Mouse (Mus musculus): ENCODE measurements at regions not wholly inside any gene's neighbourhood (a gene's known extent, or its start where the extent isn't known, plus 50 kb on each side); places are given as distances from the start of the nearest gene placed in this dataset.
"Not testable (repeated sequence)": the region's sequence is repeated elsewhere in the genome, so short reads cannot be mapped to it uniquely, and the experiment has no call there.

- no peak for DNase-seq
These were observed 393.2 kb downstream of the Pid1 start for GRCm38 (mm10) chr1:83970641-83971285.

GRCm38 (mm10) chr1:83964631-83965030 lies 399.3 kb downstream of the Pid1 start:
- DNase-seq: not testable (repeated sequence)

GRCm38 (mm10) chr1:83961761-83962160 lies 402.2 kb downstream of the Pid1 start:
- DNase-seq: no peak

- no peak for DNase-seq
These were observed 404.2 kb downstream of the Pid1 start for GRCm38 (mm10) chr1:83959756-83960155.

- no peak for DNase-seq
These were observed 441.1 kb downstream of the Pid1 start for GRCm38 (mm10) chr1:83922900-83923299.

GRCm38 (mm10) chr1:83915454-83915853 lies 448.5 kb downstream of the Pid1 start:
- DNase-seq: no peak

- DNase-seq: no peak
These were observed 456.6 kb downstream of the Pid1 start for GRCm38 (mm10) chr1:83907347-83907746.

GRCm38 (mm10) chr1:83906906-83907305 lies 457.1 kb downstream of the Pid1 start:
- no peak for DNase-seq

- no peak for DNase-seq
These were observed 463.8 kb downstream of the Pid1 start for GRCm38 (mm10) chr1:83900135-83900534.

GRCm38 (mm10) chr1:83896650-83897049 lies 467.3 kb downstream of the Pid1 start:
- DNase-seq: no peak

- no peak for DNase-seq
These were observed 471.1 kb upstream of the Sphkap start for GRCm38 (mm10) chr1:83879109-83879399.

GRCm38 (mm10) chr1:83878330-83879108 lies 470.5 kb upstream of the Sphkap start:
- DNase-seq: no peak

GRCm38 (mm10) chr1:83870853-83871567 lies 463.0 kb upstream of the Sphkap start:
- no peak for DNase-seq

- DNase-seq: no peak
These were observed 461.0 kb upstream of the Sphkap start for GRCm38 (mm10) chr1:83869046-83869445.

- DNase-seq: no peak
These were observed 454.5 kb upstream of the Sphkap start for GRCm38 (mm10) chr1:83862541-83862940.

- no peak for DNase-seq
These were observed 454.1 kb upstream of the Sphkap start for GRCm38 (mm10) chr1:83862128-83862527.

- no peak for DNase-seq
These were observed 451.9 kb upstream of the Sphkap start for GRCm38 (mm10) chr1:83859732-83860424.

- DNase-seq: no peak
These were observed 446.0 kb upstream of the Sphkap start for GRCm38 (mm10) chr1:83853996-83854395.

GRCm38 (mm10) chr1:83851081-83851480 lies 443.1 kb upstream of the Sphkap start:
- DNase-seq: no peak

GRCm38 (mm10) chr1:83848414-83848813 lies 440.4 kb upstream of the Sphkap start:
- no peak for DNase-seq

- DNase-seq: no peak
These were observed 440.0 kb upstream of the Sphkap start for GRCm38 (mm10) chr1:83847992-83848391.

GRCm38 (mm10) chr1:83844827-83845379 lies 436.9 kb upstream of the Sphkap start:
- DNase-seq: no peak

GRCm38 (mm10) chr1:83835965-83836364 lies 428.0 kb upstream of the Sphkap start:
- DNase-seq: no peak
